Mouse (Mus musculus) liver, embryonic 14.5 days (tissue): ENCODE results near the gene Gm9780. TPM values are rescaled to one million over a fixed set of nuclear protein-coding genes. Genes with fewer than 3 reads are reported as not detected.
"Not testable (repeated sequence)": the region's sequence is repeated elsewhere in the genome, so short reads cannot be mapped to it uniquely, and the experiment has no call there.

Experiments used
- ATAC-seq: fragments of 200-750 bp; cut with Nextera tagmentation; 2 replicates; pipeline ENCODE4 v1.8.0; 2017; ENCODE audit warnings: moderate number of reproducible peaks, mild to moderate bottlenecking, moderate library complexity; ENCODE audit not compliant: insufficient read depth
- DNase-seq, 3 experiments: peaks; one replicate each; pipeline ENCODE4 v3.0.0-alpha.2; 2012 to 2013; ENCODE audit warnings: low read depth in 3 of 3, low spot score in 3 of 3
- H3K27ac ChIP-seq: fragments of 300-500 bp; sonication (generic); 2 replicates; pipeline ENCODE4 v1.5.1; 2014; ENCODE audit warnings: moderate library complexity, mild to moderate bottlenecking, control low read depth, inconsistent platforms
- H3K27me3 ChIP-seq: fragments of 300-500 bp; sonication (generic); 2 replicates; pipeline ENCODE4 v1.6.1; 2014; ENCODE audit warnings: mild to moderate bottlenecking, low read length, moderate library complexity; ENCODE audit not compliant: control insufficient read depth, insufficient read depth
- H3K36me3 ChIP-seq: fragments of 300-500 bp; sonication (generic); replicated peaks from 2 replicates; pipeline ENCODE4 v1.6.1; 2014; ENCODE audit warnings: low read depth; ENCODE audit not compliant: control insufficient read depth, insufficient read depth
- H3K4me1 ChIP-seq, 2 experiments: fragments of 200-500 bp in 1 of 2; fragments of 300-500 bp in 1 of 2; sonication (generic) in 1 of 2; replicated peaks; 2 replicates each; pipeline ENCODE4 v1.6.1; 2012 to 2014; ENCODE audit warnings: antibody characterized with exemption in 1 of 2, inconsistent platforms in 1 of 2, low read length in 1 of 2; ENCODE audit not compliant: control insufficient read depth in 2 of 2, insufficient read depth in 2 of 2
- H3K4me2 ChIP-seq: fragments of 300-500 bp; sonication (generic); 2 replicates; pipeline ENCODE4 v1.6.1; 2014; ENCODE audit warnings: low read depth, mild to moderate bottlenecking, control low read depth, moderate library complexity
- H3K4me3 ChIP-seq, 2 experiments: fragments of 200-500 bp in 1 of 2; fragments of 300-500 bp in 1 of 2; sonication (generic) in 1 of 2; 2 replicates each; pipeline ENCODE4 v1.5.1; 2012 to 2014; ENCODE audit warnings: low read depth in 2 of 2, low read length in 2 of 2, mild to moderate bottlenecking in 2 of 2, control low read depth in 1 of 2, inconsistent platforms in 1 of 2, moderate library complexity in 1 of 2; ENCODE audit not compliant: insufficient read depth in 1 of 2
- H3K9ac ChIP-seq: fragments of 300-500 bp; sonication (generic); replicated peaks from 2 replicates; pipeline ENCODE4 v1.6.1; 2014; ENCODE audit warnings: mild to moderate bottlenecking, control low read depth, moderate library complexity
- H3K9me3 ChIP-seq: fragments of 300-500 bp; sonication (generic); 2 replicates; pipeline ENCODE4 v1.6.1; 2016; ENCODE audit warnings: low read length, mixed read lengths; ENCODE audit not compliant: control insufficient read depth
- WGBS: fragments of 180-500 bp; shearing (Covaris S2); extraction: QIAGEN DNeasy Blood & Tissue Kit; methylation state at CpG from one replicate; pipeline ENCODE4 v1.1.7; 2014; ENCODE audit not compliant: insufficient replicate concordance; 5-methylcytosine and 5-hydroxymethylcytosine counted together
- polyA plus RNA-seq, 2 experiments: library from polyadenylated mRNA; depleted of rRNA in 1 of 2; stranded (reverse) in 1 of 2; unstranded in 1 of 2; fragments of >200 nt; fragmentation: Nextera tagmentation in 1 of 2; extraction: Ambion mirVana in 1 of 2; gene quantifications; 2 replicates each; pipeline versions ENCODE4 v1.2.1 to v1.2.3; 2012 to 2014

The Gm9780 gene
- polyA plus RNA-seq, 2 experiments: 1.2 to 3.3 TPM

- H3K4me2 ChIP-seq, DNase-seq, H3K36me3 ChIP-seq, H3K27ac ChIP-seq, H3K4me1 ChIP-seq, ATAC-seq, H3K9ac ChIP-seq, H3K4me3 ChIP-seq, H3K27me3 ChIP-seq, H3K9me3 ChIP-seq: not testable (repeated sequence)
- WGBS: no CpG with 5 or more reads among the region's 7 CpGs
Measured at GRCm38 (mm10) chr14:26016414-26016813, 26.1 kb downstream of the Gm9780 start.

- H3K4me3 ChIP-seq: not testable (repeated sequence)
Measured at GRCm38 (mm10) chr14:26007462-26007861, 35.0 kb downstream of the Gm9780 start.

DNA sequence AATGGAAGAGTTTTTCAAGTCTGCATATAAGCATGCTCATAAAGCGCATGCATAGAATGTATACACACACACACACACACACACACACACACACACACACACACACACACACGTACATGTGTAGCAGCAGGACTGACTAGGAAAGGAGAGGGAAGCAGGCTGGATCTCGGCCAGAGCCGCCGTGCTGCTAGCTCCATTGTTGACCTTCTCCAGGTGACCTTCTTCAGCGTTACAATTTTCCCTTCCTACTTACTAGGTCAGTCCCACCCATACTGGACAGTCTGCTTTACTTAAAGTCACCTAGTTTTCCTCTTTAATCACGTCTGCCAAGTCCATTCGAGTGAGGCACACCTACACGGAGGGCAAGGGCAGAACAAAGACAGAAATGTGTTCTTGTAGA lies 60.6 kb downstream of the Gm9780 start:
- H3K27me3 ChIP-seq, DNase-seq, H3K27ac ChIP-seq, H3K36me3 ChIP-seq, H3K9ac ChIP-seq, H3K9me3 ChIP-seq, H3K4me3 ChIP-seq, ATAC-seq, H3K4me2 ChIP-seq, H3K4me1 ChIP-seq: not testable (repeated sequence)
- WGBS: 48% methylated on average over 6 of the region's 9 CpGs

More at GRCm38 (mm10) chr14:26007462-26007861, 35.0 kb downstream of the Gm9780 start:
- not testable (repeated sequence) for H3K36me3 ChIP-seq, H3K9me3 ChIP-seq, H3K27me3 ChIP-seq, ATAC-seq, H3K4me2 ChIP-seq, DNase-seq, H3K4me1 ChIP-seq, H3K9ac ChIP-seq, H3K27ac ChIP-seq
- no CpG with 5 or more reads among the region's 2 CpGs for WGBS

GRCm38 (mm10) chr14:25979242-25979941 lies 63.1 kb downstream of the Gm9780 start:
- not testable (repeated sequence) for H3K4me3 ChIP-seq

DNA sequence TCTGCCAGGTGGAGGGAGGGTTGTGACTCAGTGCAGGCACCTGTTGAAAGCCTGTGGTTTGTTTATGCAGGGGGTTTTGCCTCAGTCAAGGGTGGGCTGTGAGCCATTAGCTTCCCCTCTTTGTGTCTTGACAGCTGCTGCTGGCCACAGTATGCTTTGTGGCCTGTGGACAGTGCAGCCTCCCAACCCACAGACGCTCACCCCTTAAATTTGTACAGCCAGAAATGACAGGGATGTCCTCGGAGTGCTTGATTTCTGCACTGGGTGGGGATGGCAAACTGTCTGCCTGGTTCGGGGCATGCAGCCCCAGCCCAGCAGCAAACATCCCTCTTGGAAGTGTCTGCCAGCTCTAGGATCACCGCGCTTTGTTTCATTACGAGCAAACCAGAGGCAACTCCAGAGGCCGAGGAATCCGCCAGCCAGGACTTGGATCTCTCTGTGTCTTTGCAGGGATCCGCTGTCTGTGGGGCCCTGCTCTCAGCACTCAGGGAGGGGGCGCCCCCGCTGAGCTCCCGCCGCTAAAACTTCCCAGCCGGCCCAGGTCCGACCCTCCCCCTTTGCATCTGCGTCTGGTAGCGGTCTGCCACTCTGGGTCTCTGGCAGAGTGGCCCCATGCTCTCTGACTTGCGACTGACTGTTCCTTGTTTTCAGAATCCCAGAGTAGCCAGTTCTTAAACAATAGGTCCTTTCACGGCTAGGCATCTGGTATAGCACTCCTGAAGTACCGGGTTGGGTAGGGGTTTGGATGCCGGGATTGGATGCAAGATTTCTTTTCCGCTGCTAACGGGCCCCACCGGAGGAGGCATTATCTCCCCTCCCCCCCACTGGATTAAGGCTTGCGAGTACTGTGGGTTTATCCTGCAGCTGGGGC lies 63.9 kb downstream of the Gm9780 start, which contains the start of gene Duxbl1:
Gene Duxbl1, plus strand, starts transcription at position 207 of the 871 bp plus-strand sequence.
- H3K9me3 ChIP-seq, H3K4me2 ChIP-seq, H3K27ac ChIP-seq, H3K36me3 ChIP-seq, ATAC-seq, H3K4me3 ChIP-seq, H3K27me3 ChIP-seq, DNase-seq, H3K4me1 ChIP-seq, H3K9ac ChIP-seq: not testable (repeated sequence)
- WGBS: no CpG with 5 or more reads among the region's 25 CpGs

More at GRCm38 (mm10) chr14:25979242-25979941, 63.1 kb downstream of the Gm9780 start:
- ATAC-seq, H3K4me1 ChIP-seq, DNase-seq, H3K4me2 ChIP-seq, H3K9me3 ChIP-seq, H3K27ac ChIP-seq, H3K9ac ChIP-seq, H3K36me3 ChIP-seq, H3K27me3 ChIP-seq: not testable (repeated sequence)
- 2% methylated on average over 6 of the region's 13 CpGs for WGBS

Other genes with a start within 250 kb of the Gm9780 start
- 4.4 and 4.9 TPM in 2 replicates for gene Anxa11, start 200.6 kb downstream of the Gm9780 start, polyA plus RNA-seq (2012; rRNA removed)
- 7.2 and 8.7 TPM in 2 replicates for gene Anxa11, start 200.6 kb downstream of the Gm9780 start, polyA plus RNA-seq (2014; fragmentation: Nextera tagmentation; extraction: Ambion mirVana)
- gene Plac9a, start 139.6 kb downstream of the Gm9780 start, polyA plus RNA-seq (2012; rRNA removed): 0.21 TPM in 1 of 2 replicates, not detected in the other
- gene Plac9a, start 139.6 kb downstream of the Gm9780 start, polyA plus RNA-seq (2014; fragmentation: Nextera tagmentation; extraction: Ambion mirVana): 1.2 TPM in 1 of 2 replicates, not detected in the other
- gene Tmem254a, start 115.0 kb downstream of the Gm9780 start, polyA plus RNA-seq (2012; rRNA removed): 1.5 and 1.6 TPM in 2 replicates
- 0.80 and 1.8 TPM in 2 replicates for gene Tmem254a, start 115.0 kb downstream of the Gm9780 start, polyA plus RNA-seq (2014; fragmentation: Nextera tagmentation; extraction: Ambion mirVana)
- 0.18 and 0.26 TPM in 2 replicates for gene Cphx1, start 104.4 kb downstream of the Gm9780 start, polyA plus RNA-seq (2012; rRNA removed)
- not detected in 2 replicates for gene Cphx1, start 104.4 kb downstream of the Gm9780 start, polyA plus RNA-seq (2014; fragmentation: Nextera tagmentation; extraction: Ambion mirVana)
- 0.11 TPM in 2 replicates for gene Duxbl1, start 64.1 kb downstream of the Gm9780 start, polyA plus RNA-seq (2012; rRNA removed)
- 0.05 and 0.23 TPM in 2 replicates for gene Duxbl1, start 64.1 kb downstream of the Gm9780 start, polyA plus RNA-seq (2014; fragmentation: Nextera tagmentation; extraction: Ambion mirVana)
- 5.0 and 6.0 TPM in 2 replicates for gene Tmem254c, start 24.6 kb upstream of the Gm9780 start, polyA plus RNA-seq (2012; rRNA removed)
- 12.3 and 13.8 TPM in 2 replicates for gene Tmem254c, start 24.6 kb upstream of the Gm9780 start, polyA plus RNA-seq (2014; fragmentation: Nextera tagmentation; extraction: Ambion mirVana)
- not detected in 2 replicates for gene Cphx2, start 38.8 kb upstream of the Gm9780 start, polyA plus RNA-seq (2012; rRNA removed)
- not detected in 2 replicates for gene Cphx2, start 38.8 kb upstream of the Gm9780 start, polyA plus RNA-seq (2014; fragmentation: Nextera tagmentation; extraction: Ambion mirVana)
- gene Cphx3, start 39.6 kb upstream of the Gm9780 start, polyA plus RNA-seq (2012; rRNA removed): not detected in 2 replicates
- not detected in 2 replicates for gene Cphx3, start 39.6 kb upstream of the Gm9780 start, polyA plus RNA-seq (2014; fragmentation: Nextera tagmentation; extraction: Ambion mirVana)
- gene Duxbl2, start 75.6 kb upstream of the Gm9780 start, polyA plus RNA-seq (2012; rRNA removed): 0.06 TPM in 1 of 2 replicates, not detected in the other
- not detected in 2 replicates for gene Duxbl2, start 75.6 kb upstream of the Gm9780 start, polyA plus RNA-seq (2014; fragmentation: Nextera tagmentation; extraction: Ambion mirVana)
- gene Plac9b, start 139.8 kb upstream of the Gm9780 start, polyA plus RNA-seq (2012; rRNA removed): 0.41 and 0.49 TPM in 2 replicates
- gene Plac9b, start 139.8 kb upstream of the Gm9780 start, polyA plus RNA-seq (2014; fragmentation: Nextera tagmentation; extraction: Ambion mirVana): 1.9 and 3.2 TPM in 2 replicates
- 5.9 and 6.7 TPM in 2 replicates for gene Tmem254b, start 164.3 kb upstream of the Gm9780 start, polyA plus RNA-seq (2012; rRNA removed)
- 17.3 and 17.5 TPM in 2 replicates for gene Tmem254b, start 164.3 kb upstream of the Gm9780 start, polyA plus RNA-seq (2014; fragmentation: Nextera tagmentation; extraction: Ambion mirVana)
- 0.13 TPM in 1 of 2 replicates, not detected in the other for gene Duxbl3, start 215.3 kb upstream of the Gm9780 start, polyA plus RNA-seq (2012; rRNA removed)
- not detected in 2 replicates for gene Duxbl3, start 215.3 kb upstream of the Gm9780 start, polyA plus RNA-seq (2014; fragmentation: Nextera tagmentation; extraction: Ambion mirVana)